Mouse (Mus musculus) heart, postnatal 25 days (tissue): ENCODE data around the gene Pgls. TPM values are rescaled to one million over a fixed set of nuclear protein-coding genes. Genes with fewer than 3 reads are reported as not detected.

Experiments used
- DNase-seq: peaks from one replicate; pipeline ENCODE4 v3.0.0; 2022; ENCODE audit warnings: low spot score
- intact Hi-C: fragments of 180-260 bp; cut with DNase I; formaldehyde crosslinking; loops from one replicate; pipeline ENCODE4 v1.15.1; 2025
- total RNA-seq, 2 experiments: library from RNA; stranded (reverse); gene quantifications; 2 replicates each; pipeline ENCODE4 v1.2.3; 2021

The Pgls gene
- 10 to 100 TPM; 68.1 to 75.9 TPM for total RNA-seq

DNA sequence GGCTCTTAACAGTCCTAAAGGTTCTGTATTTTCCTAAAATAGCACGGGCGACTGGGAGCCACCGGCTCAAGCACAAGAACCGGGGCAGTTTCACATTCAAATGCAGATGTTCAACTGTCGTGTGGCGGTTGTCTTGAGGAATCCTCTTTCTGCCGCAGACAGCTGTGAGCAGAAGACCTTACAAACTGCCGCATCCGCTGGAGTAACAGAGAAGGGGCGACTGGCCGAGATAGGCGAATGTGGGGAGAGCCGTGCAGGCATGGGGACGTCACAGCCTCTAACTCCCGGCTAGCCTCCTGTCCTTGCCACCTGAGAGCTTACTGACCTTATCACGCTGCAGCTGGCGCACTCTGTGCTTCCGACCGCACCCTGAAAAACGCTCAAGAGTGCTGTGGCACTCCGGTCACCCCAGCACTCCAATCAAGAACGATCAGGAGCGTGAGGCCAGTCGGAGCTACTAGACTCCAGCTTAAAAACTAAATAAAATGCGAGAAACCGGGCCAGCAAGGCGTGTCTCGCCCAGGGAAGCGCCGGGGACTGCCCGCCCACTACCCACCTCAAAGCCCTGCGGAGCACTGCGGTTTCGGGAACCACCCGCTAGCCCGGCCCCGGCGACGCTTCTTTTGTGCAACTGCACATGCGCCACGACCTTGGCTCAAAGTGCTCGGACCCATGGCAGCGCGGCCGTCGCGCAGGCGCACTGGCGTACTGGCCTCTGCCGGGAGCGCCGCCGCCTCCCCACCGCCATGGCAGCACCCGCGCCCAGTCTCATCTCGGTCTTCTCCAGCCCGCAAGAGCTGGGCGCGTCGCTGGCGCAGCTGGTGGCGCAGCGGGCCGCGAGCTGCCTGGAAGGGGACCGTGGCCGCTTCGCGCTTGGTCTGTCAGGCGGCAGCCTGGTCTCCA lies at the start of gene Pgls:
Gene Pgls, plus strand, starts transcription at position 706 of the 903 bp plus-strand sequence.
- intact Hi-C loops = no loop called here
- peak; percentile 92 for DNase-seq

DNA sequence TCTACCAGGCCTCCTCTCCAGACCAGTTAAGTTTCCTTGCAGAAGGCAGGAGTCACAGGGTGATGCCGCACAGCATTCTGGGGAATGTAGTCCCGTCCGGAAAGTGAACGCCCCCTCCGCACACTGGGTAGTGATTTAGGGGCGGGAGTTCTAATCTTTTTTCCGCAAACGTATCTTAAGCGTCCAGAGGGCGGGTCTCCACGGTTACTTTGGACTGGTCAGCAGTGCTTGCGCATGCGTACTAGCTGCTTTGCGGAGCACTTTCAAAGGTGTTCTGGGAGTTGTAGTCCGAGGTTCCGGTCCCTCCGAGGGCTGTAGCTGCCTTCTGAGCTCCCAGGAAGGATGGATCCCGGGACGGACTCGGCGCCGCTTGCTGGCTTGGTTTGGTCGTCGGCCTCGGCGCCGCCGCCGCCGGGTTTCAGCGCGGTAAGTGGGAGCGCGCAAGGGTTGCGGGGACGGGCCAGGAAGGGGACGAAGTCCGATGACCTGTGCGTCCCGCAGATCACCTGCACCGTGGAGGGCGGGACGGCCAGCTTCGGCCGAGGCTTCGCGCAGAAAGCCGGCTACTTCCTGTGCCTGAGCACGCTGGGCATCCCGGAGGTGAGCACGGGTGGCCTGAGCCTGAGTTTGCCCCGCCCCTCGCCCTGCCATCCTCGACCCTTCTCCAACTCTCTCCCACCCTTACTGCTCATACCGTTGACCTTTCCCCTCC lies 49.2 kb upstream of the Pgls start, which contains the start of gene Mvb12a:
Gene Mvb12a, plus strand, starts transcription at position 291 of the 712 bp plus-strand sequence.
- intact Hi-C loops = no loop called here
- peak; percentile 96 for DNase-seq

DNA sequence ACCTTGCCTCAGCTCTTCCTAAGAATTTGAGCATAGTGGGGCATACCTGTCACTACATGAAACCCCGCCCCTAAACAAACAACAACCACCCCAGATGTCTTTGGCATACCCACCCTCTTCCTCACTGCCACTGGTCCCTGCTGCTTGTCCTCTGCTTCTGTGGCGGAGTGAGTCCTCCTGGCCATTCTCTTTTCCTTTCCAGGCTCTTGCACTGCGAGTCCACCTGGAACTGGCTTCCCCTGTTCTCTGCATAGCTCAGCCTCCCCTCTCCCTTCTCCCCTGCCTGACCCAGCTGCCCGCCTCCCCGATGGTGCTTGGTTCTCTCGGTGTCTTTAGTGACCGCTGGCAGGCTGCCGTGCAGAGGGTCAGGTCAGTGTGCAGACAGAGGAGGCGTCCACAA lies 48.2 kb upstream of the Pgls start:
- no peak for DNase-seq
- intact Hi-C loops = no loop called here

DNA sequence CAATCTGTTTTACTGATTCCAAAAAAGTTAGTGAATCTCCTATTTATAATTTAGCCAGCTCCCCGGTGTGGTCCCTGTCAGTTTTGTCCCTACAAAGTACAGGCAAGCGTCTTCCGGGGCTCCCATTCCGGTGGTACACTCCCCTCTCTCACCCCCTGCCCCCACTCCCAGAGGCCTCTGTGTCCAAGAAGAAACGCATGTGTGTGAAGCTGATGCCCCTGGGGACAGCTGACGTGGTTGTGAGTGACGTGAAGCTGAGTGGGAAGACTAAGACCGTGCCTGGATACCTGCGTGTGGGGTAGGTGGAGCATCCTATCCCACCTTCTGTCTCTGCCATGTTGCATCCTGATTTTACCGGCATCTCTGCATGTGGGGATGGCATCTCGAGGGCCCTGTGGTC lies 46.9 kb upstream of the Pgls start:
- DNase-seq = no peak
- intact Hi-C loops = no loop called here

DNA sequence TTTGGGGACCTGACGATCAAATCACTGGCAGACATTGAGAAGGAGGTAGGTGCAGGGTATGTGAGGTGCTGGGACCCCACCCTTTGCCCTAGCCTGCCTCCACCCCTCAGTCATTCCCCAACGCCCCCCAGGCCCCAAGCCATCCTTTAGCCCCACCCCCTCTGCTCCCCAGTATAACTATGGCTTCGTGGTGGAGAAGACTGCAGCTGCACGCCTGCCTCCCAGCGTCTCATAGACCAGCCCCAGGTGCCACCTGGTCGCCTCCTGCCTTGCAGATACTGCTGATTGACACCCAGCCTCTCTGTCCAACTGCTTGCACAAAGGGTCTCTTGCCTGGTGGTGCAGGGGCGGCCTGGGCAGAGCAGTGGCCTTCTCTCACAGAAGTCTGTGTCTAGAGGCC lies 44.4 kb upstream of the Pgls start:
- no peak for DNase-seq
- intact Hi-C loops = no loop called here

DNA sequence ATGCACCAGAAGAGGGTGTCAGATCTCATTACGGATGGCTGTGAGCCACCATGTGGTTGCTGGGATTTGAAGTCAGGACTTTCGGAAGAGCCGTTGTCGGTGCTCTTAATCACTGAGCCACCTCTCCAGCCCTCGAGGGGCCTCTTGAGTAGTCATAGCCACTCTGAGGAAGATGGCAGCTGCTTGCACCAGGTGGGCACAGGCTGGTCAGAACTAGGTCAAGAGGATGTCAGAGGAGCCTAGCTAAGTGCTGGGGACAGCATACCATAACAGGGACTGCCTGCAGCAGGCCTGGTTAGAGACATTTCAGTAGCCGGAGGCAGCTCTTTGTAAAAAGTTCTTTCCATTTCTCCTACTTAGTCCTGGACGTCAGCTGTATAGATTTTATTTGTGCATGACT lies 41.2 kb upstream of the Pgls start:
- intact Hi-C loops = no loop called here
- DNase-seq = no peak

DNA sequence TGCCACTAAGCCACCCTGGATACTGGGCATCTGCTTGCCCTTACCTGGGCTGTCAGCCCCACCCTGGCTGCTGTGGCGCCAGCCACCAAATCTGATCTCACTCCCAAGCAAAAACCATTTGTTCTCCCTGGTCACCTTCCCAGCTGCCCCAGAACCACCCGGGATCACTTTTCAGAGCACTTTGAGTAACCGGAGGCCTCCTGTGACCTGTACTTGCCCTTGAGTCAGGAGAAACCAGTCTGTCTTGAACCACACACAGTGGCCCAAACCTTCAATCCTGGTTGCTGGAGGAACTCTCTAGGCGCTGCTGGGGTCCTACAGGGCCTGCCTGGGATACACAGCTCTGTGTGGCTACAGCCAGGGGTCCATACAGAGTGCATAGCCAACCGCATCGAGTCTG lies 39.2 kb upstream of the Pgls start:
- no peak for DNase-seq

DNA sequence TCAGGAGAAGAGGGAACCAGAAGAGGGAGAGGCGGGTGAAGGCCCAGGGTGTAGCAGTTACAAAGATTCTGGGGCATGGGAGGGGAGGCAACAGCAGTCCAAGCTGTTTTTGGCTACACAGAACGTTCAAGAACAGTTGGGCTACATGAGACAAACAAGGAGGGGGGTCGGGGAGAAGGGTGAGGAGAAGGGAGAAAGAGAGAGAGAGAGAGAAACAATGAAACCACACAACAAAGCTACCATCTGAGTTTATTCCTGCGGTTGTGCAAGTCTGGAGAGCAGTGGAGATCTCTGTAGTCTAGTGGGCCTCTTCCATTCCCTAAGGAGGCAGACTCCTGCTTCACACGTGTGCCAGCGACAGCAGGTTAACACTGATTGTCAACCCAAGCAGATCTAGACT lies 38.0 kb upstream of the Pgls start:
- intact Hi-C loops = no loop called here
- DNase-seq = no peak

More for the DNA sequence above, 39.2 kb upstream of the Pgls start:
- intact Hi-C loops = no loop called here

DNA sequence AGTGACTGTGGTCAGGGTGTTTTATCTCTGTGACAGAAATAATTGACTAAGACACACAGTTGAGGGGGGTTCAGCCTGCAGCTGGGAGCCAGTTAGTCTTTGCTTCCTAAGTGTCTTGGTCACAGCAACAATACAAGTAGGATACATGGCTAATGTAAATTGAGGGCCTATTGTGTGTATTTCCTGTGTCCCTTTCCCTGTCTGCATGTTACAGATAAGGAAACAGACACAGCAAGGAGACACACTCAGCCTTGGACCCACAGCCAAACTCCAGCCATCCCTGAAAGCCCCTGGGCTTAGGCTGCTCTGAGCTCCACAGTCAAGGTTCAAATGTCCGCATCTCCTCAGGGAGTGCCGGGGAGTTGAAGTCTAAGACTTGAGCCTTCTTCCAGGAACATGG lies 37.3 kb upstream of the Pgls start:
- DNase-seq = no peak
- intact Hi-C loops = no loop called here

DNA sequence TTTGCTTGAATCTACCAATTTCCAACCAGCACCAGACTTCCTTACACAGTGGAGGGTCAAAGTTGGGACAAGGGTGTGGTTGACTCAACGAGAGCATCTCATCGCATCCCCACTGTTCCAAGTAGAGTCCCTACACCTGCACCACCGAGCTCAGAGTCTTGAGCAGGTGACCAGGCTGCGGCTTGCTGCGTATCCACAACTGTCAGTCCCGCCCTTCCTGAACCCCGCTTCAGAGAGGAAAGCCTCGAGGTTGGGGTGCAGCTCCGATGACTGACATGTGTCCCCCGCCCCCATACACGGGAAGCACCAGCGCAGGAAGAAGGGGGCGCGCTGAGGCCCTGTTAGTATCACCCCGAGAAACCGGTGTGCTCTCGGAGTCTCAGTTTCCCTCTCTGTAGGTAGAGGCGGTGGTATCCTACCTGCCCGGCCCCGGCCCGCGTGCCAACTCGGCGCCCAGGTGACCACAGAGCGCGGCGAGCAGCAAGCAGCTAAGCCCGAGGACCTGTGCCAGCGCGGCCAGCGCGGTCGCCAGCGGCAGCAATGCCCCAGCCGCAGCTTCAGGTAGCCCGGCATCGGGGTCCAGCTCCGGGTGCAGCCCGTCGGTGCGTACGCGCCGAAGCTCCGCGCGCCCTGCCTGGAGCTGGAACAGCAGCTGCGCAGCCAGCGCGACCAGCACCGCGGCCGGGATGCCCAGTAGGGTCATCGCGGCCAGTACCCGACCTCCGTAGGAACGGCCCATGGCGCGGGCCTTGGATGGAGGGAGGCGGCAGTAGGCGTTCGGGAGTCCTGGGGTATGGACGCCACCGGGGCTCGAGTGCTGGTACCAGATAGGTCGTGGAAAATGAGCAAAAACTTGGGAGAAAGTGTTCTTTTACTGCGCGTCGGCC lies 33.7 kb upstream of the Pgls start, which contains the start of gene Tmem221:
Gene Tmem221, minus strand, starts transcription at position 801 of the 887 bp plus-strand sequence.
- DNase-seq = no peak
- intact Hi-C loops = no loop called here

DNA sequence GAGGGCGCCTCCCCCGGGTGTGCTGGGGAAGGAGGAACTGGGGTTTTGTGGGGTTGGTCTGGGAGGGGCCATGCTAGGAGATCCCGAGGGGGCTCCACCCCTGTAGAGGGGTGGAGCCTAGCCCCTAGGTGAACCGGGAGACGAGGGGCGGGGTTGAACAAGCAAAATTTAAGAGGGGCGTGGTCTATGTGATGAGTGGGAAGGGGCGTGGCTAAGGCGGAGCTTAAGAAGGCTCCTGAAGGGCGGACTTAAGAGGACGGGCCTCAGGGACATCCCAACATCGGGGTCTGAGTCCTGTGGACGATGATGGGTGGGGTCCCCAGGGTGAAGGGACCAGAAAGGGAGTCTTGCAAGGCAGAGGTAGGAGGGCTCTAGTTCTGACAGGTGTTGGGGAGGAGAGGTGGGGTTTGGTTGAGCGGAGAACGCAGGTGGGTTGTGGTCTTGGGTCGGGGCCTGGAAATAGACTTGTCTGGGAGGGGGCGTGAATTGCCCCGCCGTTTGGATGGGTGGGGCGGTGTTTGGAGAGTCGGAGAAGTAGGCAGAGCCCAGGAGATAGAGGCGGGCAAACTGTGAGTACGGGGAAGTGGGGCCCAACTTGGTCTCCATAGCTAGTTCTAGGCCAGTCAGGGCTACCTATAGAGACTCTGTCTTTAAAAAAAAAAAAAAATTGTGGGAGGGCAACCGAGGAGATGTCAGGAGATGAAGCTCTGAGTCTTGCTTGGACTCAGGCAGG lies 32.9 kb upstream of the Pgls start:
- peak; percentile 39 for DNase-seq
- intact Hi-C loops = no loop called here

DNA sequence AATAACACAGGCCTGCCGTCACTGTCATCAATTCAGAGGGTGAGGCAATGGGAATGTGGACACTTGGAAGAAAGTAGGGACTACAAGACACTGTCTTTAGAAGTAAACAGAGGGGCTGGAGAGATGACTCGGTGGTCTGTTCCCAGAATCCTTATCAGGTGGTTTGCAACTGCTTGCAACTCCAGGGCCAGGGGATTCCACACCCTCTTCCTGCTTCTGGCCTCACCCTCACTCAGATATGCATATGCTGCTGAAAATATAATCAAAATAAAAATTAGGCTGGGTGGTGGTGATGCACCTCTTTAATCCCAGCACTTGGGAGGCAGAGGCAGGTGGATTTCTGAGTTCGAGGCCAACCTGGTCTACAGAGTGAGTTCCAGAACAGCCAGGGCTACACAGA lies 31.9 kb upstream of the Pgls start:
- DNase-seq = no peak
- intact Hi-C loops = no loop called here

DNA sequence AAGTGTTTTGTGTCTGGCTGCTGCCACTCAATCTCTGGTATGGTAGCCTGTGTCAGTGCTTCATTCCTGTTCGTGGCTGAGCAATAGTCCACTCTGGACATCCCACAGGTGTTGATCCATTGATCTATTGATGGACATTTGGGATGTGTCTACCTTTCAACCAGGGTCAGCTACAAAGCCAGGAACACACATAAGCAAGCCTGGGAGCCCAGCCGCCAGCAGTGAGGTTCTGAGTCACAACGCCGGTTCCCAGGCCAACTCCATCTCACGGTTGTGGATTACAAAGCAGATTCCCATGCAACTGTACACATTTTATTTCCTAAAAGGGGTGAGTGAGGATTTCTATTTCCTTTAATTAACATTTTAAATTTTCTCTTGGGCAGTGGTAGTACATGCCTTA lies 31.2 kb upstream of the Pgls start:
- no peak for DNase-seq
- intact Hi-C loops = loop anchor here (1.0 kb wide), 1 partner anchor 36 kb away; no protein-coding TSS in a partner anchor

DNA sequence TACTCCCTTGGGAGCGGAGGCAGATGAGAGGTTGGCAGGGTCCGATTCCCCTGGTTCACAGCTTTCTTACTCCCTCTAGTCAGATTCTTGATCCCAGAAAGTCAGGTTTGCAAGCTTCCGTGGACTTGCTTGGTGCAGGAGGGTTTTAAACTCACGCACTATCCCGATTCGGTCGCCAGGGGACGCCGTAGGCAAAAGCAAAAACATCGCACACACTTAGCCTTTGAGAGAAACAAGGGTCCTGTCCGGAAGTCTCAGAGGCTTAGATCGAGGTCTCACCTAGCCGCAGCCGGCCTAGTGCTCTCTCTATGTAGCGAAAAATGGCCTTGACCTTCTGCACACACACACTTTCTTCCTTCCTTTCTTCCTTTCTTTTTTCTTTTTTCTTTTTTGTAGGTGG lies 30.6 kb upstream of the Pgls start:
- DNase-seq = no peak
- intact Hi-C loops = loop anchor here (1.0 kb wide), 1 partner anchor 35 kb away; no protein-coding TSS in a partner anchor

DNA sequence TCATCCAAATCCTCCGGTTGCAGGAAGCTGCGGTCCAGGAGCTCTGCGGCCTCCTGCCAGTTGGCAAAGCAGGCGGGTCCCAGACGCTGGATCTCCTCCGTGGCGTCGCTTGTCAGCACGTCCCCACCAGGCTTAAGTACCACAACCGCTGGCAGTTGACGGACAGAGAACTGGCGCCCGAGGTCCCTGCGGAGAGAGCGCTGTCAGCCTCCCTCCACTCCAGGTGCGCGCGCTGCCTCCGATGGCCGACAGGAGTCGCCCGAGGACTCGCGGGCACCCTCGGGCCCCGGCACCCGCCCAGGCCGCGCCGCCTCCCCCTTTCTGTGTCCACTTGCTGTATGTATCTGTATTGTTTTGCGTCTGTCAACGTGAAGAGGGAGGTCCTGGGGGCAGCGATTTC lies 29.2 kb upstream of the Pgls start:
- intact Hi-C loops = loop anchor here (1.0 to 2.0 kb wide), 2 partner anchors 70 to 98 kb away; no protein-coding TSS in a partner anchor
- DNase-seq = peak; percentile 67

DNA sequence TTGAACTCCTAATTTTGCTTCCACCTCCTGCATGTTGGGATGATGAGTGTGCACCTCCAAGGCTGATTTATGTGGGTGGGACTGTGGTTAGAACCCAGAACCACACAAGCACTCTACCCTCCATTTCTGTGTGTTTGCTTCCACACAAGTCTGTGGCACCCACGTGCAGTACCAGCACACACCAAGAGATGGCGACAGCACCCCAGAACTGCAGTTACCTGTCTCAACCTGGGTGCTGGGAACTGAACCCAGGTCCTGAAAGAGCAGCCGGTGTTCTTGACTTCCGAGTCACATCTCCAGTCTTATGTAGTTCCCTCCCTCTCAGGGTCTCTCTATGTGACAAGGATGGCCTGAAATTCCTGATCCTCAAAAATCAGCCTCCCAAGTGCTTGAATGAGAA lies 28.0 kb upstream of the Pgls start:
- intact Hi-C loops = loop anchor here (1.0 to 2.0 kb wide), 2 partner anchors 69 to 96 kb away; no protein-coding TSS in a partner anchor
- no peak for DNase-seq

DNA sequence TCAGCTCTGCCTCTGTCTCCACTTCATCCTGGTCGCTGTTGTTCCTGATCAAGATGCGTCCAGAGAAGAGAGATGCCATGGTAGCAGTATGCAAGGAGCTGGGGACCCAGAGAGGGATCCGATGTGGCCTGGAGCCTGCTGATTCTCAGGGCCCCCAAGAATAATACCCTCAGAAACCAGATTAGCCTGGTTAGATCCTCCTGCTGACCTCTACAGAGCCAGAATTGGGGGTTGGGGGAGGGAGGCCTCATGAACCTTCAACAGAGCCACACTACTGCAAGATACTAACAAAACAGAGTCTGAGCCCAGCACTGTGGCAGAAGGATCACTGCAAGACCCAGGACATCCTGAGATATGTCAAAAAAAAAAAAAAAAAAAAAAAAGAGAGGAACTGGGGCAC lies 25.5 kb upstream of the Pgls start, which contains the start of gene Nxnl1:
Gene Nxnl1, minus strand, starts transcription at position 101 of the 400 bp plus-strand sequence.
- intact Hi-C loops = no loop called here
- no peak for DNase-seq

DNA sequence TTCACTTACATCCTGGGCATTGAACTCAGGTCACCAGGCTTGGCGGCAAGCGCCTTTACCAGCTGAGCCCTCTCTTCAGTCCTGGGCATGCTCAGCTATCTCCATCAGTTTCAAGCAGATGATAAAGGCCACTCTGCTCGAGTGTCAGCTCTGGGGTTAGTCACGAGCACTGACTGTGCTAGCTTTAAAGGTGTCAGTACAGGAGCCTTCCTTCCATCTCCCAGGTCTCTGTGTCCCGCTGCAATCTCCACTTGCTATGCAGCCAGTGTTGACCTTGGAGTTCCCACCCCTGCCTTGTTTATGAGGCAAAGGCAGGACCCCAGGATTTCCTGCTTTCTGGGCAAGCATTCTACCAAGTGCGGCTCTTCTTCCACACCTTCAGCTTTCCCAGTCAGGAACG lies 24.4 kb upstream of the Pgls start:
- DNase-seq = no peak
- intact Hi-C loops = no loop called here

DNA sequence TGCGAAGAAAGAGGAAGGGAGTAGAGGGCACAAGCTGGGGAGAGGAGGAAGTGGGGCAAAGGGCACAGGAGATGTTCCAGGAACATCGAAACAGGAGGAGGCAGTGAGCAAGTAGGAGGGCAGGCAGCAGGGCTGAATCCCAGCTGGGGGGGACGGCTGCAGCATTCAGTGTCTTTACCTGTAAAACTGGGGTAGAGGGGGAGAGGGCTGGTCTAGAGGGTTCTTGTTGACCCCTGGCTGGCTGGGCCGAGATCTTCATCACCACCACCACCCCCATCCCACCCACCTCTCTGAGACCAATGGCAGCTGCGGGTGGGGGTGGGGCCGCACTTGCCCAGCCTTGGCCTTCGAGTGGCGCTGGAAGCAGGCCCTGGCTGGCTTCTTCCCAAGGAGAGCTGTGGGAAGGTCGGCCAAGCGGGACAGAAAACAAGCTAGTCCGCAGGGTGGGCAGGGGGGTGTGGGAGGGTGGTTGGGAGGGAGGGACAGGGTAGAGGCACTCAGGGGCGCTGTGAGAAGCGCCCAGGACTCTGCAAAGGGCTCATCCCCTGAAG lies 23.5 kb upstream of the Pgls start, which contains the start of gene Slc27a1:
Gene Slc27a1, plus strand, starts transcription at position 496 of the 551 bp plus-strand sequence.
- intact Hi-C loops = no loop called here
- DNase-seq = peak; percentile 62
